Mouse (Mus musculus) naive thymus-derived CD4-positive, alpha-beta T cell, adult 2 months (primary cell): ENCODE measurements around the gene Cryzl2.
A peak's percentile ranks its signal among the peaks of the same experiment; 100 is the strongest.

Experiments used
- DNase-seq: peaks from one replicate; pipeline ENCODE4 v3.0.0-alpha.2; 2011; ENCODE audit warnings: low read depth

Gene Cryzl2

DNA sequence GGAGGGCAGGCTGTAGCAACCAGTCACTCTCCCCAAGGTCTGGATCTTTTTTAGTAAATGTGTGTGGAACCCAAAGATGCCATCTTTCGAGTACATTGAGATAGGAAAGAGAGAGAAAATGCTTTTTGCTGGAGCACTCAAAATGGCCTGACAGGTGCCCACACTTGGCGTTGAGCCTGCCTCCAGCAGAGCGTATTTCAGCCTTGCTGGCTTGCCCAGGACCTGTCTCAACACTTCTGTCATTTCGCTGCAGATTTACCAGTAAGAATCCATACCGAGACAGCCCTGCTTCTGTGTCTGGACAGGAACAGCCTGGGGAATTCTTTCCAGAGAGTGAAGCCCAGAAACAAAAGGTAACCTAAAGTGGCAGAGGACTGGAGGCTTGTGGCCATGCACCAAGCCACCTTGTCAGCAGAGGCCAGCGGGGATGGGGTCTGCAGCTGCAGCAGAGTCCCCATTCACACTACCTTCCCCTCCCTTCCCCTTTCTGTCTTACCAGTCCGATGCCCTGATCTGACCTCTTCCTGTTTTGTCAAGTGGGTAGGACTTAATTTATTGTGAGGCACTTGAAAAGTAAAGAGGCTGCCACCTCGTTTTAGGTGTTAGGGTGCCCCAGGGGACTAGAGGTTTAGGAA is 74.6 kb downstream of the Cryzl2 start:
- DNase-seq, result no peak

DNA sequence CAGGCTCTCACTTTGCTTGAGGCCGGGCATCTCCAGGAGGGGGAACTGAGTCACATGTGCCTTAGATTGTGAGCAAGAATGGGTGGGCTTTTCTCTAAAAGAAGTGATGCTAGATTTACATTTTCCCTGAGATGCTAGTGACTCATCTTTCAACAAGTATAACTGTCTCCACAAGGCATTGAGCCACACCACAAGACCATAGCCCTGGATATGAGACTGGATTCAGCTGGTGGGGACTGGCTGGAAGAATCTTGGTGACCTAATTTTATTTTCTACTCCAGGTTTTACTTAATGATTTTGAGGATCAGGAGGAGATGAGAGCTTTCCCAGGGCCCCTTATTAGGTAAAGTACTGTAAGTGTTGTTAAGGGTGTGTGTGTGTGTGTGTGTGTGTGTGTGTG is 77.2 kb downstream of the Cryzl2 start:
- DNase-seq, result no peak

DNA sequence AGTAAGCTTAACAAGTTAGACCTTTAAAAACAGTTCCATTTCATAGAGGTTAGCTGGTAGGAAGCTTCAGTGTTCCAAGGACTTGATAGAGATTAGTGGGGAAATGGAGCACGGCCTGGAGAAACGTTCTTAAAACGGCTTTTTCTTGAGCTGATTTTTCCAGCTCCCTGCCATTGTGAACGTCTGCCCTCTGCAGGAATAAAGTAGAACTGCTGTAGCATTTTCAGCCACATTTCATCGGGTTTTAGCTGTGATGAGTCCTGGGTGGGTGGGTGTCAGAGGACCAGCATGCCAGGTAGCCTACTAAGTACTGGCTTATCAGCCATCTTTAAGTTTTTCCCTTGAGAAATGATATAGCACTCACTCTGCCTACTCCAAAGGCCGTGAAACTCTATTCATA is 78.1 kb downstream of the Cryzl2 start:
- DNase-seq, result peak; percentile 28

DNA sequence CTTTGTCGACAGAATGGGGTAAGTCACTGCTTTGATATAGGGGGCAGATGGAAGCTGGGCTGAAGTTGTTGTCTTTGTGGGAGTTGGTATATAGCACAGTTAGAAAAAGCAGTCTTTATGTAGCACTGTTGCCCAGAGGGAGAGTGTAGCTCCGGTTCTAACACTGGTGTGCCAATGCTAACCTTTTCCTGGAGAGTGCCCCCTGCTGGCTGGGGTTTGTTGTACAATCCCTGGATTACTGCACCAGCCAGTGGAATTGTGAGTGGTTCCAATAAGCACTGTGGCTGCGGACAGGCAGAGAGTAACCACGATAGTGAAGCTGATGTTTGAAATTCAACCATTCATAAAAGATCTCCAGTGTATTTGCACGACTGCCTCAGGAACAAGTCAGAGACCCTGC is 79.3 kb downstream of the Cryzl2 start:
- no peak for DNase-seq
